Mouse (Mus musculus) CD4-positive, CD25-positive, alpha-beta regulatory T cell, adult 4 months (primary cell): ENCODE data around the gene Cd4. TPM values are rescaled to one million over a fixed set of nuclear protein-coding genes. Genes with fewer than 3 reads are reported as not detected.
A peak's percentile ranks its signal among the peaks of the same experiment; 100 is the strongest.

Source experiments
- ATAC-seq: one replicate; pipeline ENCODE4 v1.8.0; 2017
- polyA plus RNA-seq, 2 experiments: library from polyadenylated mRNA; unstranded; fragments of 100-300 nt; shearing (Covaris generic); gene quantifications; one replicate each; pipeline ENCODE4 v1.2.1; 2017

Gene Cd4
- polyA plus RNA-seq: 100 to 1,000 TPM; 268 to 648 TPM

GRCm38 (mm10) chr6:124887986-124888385 is at the start of gene Cd4:
Gene Cd4, minus strand, starts transcription at chr6:124888221.
- ATAC-seq: peak; percentile 36

DNA sequence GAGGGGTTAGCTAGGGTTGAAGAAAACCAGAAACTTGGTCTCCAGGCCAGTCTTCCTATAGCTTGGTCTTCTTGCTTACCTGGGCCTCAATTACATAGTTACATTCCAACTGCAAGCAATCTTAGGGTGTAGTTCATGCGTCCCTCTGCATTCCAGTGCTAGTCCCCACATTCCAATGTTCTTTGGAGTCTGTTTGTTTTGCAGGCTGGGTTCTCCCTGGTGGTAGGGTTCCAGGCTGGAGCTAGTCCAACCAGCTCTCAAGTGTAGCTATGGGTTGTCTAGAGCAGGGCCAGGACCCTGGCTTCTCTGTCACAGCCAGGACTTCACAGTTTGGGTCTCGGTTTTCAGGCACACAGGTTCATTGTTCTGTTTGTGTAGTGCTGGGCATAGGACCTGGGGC is 49.5 kb upstream of the Cd4 start:
- no peak for ATAC-seq

- ATAC-seq: no peak
Observed at GRCm38 (mm10) chr6:124936681-124937080, 48.7 kb upstream of the Cd4 start.

DNA sequence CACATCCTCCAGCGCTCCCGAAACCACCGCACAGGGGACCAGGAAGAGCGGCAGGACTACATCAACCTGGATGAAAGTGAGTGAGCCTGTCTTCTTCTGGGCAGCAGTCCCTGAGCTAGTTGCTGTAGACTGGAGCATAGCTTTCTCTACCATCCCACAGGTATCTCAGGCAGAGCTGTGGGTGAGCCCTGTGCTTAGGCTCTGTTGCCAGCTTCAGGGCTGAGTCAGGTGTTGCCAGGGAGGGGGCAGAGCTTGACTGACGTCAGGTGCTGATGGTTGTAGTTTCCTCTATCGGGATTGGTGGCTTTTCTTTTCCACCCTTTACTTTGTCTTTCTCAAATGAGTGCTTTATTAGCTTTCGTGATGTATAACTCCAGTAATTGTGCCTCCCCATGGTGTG is 46.6 kb upstream of the Cd4 start:
- no peak for ATAC-seq

DNA sequence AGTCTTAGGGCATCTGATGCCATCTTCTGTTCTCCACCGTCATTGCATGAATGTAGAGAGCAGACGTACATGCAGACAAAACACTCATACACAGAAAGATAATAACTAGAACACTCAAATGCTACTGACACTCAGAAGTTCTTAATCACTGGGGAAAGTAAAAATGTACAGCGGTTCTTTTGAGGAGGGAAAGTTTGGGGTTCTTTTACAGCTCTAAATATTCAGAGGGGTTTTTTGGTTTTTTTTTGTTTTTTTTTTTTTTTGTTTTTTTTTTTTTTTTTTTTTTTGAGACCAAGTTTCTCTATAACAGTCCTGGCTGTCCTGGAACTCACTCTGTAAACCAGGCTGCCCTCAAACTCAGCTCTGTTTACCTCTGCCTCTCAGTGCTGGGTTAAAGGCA is 45.1 kb upstream of the Cd4 start:
- no peak for ATAC-seq

- no peak for ATAC-seq
Observed at GRCm38 (mm10) chr6:124932314-124932695, 44.3 kb upstream of the Cd4 start.

DNA sequence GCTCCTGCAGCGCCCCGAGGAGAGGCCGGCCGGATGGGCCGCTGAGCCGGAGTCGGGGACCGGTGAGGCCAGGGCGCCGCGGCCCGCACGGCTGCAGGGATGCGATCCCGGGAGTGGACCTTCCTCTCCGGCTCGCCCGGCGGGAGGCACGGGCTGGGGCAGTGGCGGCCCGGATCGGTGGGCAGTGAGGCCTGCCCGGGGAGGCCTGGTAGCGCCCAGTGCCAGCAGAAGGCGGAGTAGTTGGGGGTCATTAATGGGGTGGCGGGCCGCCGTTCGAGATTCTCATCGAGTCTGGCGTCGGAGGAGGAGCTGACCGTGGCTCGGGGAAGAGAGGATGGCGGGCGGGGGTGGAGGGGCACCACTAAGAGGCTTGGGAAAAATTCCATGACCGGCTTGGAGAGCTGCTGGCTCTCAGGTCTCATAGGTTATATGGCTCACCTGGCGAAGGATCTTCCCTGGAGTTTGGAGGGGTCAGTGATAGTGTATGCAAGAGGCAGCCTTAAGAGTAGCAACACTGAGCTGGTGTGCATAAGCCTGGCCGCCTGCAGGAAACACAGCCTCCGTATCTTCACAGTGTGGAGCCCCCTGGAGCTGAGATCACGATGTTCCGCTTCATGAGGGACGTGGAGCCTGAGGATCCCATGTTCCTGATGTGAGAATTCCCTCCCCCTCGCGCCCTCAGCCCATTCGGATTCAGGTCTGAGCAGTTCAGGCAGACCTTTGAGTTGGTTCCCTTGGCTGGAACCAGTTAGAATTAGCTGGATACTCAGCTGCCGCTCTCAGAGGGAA is 43.7 kb upstream of the Cd4 start:
- no peak for ATAC-seq

DNA sequence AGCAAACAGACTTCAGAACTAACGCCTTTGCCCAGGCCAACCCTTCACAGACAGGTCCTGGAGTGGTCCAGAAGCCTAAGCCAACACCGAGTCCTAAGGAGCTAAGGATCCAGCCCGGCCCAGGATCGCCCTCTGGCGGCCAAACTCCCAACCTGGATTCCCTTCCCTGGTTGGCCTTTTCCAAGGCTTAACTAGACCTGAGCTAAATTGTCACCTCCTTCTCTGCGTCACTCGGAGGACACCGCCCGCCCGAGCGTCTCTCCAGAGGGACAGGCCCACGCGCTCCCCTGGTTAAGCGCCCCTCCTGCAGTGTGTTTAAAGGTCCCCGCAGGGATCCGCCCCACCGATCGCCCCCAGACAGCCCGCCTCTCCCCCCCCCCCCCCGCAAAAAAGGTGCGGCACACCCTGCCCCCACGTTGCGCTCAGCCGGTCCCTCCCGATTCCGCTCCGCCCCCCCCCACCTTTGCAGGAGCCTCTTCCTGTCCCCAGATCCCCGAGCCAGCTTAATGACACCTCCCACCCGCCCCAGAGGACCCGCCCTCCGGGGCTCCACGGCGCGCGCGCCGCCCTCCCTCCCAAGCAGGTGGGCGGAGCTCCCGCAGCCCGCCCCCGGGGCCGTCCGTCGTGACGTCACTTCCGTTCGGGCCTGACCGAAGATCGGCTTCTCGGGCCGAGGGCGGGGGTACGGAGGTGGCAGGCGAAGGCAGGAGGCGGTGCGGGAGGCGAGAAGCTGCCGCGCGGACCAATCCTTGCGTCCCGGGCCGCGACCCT is 42.9 kb upstream of the Cd4 start, which contains the start of gene Mlf2:
TSS of gene Mlf2 (plus strand) at position 633 of the 771 bp plus-strand sequence.
- ATAC-seq: peak; percentile 82

- ATAC-seq: peak; percentile 4
Observed at GRCm38 (mm10) chr6:124930231-124930630, 42.2 kb upstream of the Cd4 start.

GRCm38 (mm10) chr6:124925941-124926340 is 37.9 kb upstream of the Cd4 start:
- ATAC-seq: no peak

DNA sequence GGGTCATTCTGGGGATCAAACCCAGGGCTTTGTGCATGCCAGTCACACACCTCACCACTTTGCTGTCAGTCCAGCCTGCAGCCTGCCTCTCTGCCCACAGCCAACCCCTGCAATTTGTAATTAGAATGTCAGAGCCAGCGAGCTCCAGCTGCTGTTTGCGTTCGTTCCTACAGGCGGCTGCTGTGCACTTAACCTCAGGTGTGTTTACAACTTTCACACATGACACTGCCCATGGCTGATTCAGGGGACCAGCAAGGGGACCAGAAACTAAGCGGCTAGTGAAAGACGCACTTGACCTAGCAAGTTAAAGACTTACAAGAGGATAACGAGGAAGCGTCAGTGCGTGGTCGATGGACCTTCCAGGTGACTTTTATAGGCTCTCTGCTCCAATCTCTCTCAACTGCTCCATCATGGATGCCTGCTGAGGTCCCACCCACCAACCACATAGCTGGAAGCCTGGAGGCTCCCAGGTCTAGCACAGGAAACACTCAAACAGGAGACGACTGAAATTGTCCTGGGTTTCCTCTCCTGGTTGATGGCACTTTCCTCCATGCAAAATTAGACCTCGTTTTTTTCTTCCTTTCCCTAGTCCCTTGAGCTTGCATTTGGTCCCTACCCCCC is 37.3 kb upstream of the Cd4 start:
- ATAC-seq: no peak

- no peak for ATAC-seq
Observed at GRCm38 (mm10) chr6:124921539-124921938, 33.5 kb upstream of the Cd4 start.

GRCm38 (mm10) chr6:124920318-124921085 is 32.5 kb upstream of the Cd4 start:
- no peak for ATAC-seq

- peak; percentile 56 for ATAC-seq
Observed at GRCm38 (mm10) chr6:124919695-124920317, 31.8 kb upstream of the Cd4 start, which contains the start of gene Ptms. Gene Ptms, minus strand, starts transcription at chr6:124920103.

DNA sequence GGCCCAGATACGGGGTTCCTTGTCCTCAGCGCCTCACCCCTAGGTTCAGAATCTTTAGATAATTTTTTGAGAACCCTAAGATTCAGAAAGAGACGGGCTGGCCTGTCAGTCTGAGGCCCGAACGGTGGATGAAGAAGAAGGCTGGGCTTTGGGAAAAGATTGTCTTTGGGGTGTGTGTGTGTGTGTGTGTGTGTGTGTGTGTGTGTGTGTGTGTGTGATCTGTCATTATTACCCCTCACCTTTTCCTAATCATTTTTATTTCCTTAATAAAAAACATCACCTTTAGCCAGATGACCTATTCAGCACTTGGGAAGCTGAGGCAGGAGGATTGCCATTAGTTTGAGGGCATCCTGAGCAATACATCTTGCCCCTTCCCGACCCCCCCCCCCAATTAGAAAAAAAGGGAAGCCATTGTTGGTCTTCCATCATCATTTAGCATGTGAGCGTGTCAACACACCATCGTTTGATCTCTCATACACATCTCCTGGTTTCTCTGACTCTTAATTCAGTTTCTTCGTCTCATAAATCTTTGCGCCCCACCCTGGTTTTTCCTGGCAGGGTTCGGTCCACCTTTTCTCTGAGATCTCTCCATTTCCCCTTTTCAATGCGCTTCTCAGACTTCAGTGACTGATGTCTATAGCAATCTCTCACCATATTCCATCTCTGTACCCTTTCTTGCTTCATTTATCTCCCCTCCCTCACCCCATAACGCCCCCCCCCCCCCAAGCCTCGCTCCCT is 31.0 kb upstream of the Cd4 start:
- no peak for ATAC-seq

- no peak for ATAC-seq
Observed at GRCm38 (mm10) chr6:124918331-124918690, 30.3 kb upstream of the Cd4 start.

- peak; percentile 37 for ATAC-seq
Observed at GRCm38 (mm10) chr6:124917518-124918330, 29.7 kb upstream of the Cd4 start.

DNA sequence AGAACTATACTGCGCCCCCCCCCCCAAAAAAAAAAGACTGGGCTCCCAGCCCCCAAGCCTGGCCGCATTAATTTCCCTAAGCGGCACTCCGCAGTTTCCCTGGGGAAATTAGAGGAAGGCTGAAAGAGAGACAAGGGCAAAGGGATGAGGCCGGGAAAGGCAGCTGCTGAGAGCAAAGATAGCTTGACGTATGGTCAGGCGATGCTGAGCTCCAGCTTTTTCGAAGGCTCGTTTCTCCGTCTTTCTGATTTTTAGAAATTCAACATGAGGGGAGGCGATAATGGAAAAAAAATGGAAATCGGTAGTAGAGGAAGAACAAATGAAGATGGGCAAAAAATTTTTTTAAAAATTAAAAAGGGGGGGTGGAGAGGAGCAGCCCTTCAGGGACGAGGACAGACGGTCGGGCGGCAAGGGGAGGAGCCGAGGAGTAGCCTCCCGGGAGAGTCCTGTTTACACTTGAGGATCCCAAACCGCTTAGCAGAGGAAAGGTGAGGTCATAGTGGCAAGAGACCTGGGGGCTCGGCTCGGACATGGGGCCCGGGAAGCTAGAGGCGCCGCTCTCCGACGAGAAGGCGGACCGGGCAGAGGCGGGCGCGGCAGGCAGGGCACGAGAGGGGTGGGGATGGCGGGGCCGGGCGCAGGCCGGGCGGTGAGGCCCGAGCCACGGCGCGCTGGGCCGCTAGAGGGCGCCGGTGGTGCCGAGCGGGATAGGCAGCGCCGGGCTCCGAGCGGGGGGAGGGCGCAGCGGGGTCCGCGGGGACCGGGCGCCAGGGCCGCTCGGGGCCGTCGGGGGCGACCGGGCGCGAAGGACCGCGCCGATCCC is 28.9 kb upstream of the Cd4 start:
- ATAC-seq: peak; percentile 75

DNA sequence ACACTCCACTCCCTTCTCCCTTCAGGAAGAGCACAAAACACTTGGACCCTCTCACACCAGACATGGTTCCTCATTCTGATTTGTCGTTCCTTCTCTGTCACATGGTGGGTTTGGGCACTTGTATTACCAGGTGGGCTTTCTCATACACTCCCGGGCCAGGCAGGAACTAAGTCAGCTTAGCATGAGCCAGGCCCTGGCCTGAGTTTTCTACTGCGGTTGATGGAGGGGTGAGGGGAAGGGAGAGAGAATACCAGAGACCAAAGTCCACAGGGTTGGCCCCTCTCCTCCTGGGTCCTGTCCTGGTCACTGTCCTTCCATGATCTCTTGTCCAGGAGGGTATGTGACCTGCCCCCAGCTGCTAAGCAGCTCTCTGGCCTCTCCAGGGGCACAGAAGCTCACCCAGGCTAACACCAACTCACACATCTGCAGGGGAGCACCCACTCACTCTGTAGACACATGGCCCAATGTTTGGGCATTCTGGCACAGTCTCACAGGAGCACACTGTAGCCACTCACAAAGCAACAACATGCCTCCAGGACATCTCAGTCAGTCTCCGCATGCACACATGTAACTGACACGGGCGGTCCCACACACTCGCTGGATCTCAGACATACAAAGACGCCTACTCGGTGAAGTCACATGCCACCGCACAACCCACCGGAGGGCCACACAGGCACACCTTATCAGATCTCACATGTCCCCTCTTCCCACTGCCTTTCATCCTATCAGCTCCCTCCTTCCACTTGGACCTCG is 28.1 kb upstream of the Cd4 start:
- peak; percentile 8 for ATAC-seq
